Mouse (Mus musculus): ENCODE measurements around the gene Actrt2. TPM values are rescaled to one million over a fixed set of nuclear protein-coding genes. Genes with fewer than 3 reads are reported as not detected.

Gene Actrt2
- polyA plus RNA-seq, 1 experiment, result not detected

DNA sequence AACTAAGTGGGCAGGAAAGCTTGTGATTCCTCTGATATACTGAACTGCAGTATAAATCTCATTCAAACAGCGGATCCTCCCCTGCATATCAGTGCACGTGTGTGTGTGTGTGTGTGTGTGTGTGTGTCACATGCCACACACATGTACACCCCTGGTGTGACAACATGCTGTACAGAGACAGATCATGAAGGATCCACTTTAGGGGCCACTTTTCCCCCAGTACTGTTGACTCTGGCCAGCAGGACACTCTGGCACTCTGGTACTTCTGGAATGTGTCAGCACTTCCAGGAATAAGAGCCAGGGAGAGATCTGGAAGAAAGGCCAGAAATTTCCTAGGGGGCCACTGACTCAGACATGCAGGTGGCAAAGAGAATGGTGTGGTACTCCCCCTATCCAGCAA is 41.4 kb downstream of the Actrt2 start:
- TF ChIP-seq MYOG (IDR thresholded peaks at IDR 0.05; ENCODE audit: control insufficient read depth in 1 of 3, insufficient read depth in 1 of 3, insufficient read length in 2 of 3, low read depth in 2 of 3), result no peak
- TF ChIP-seq CEBPB (IDR thresholded peaks at IDR 0.05; ENCODE audit: insufficient read depth, poor library complexity, severe bottlenecking), result no peak
- no peak for TF ChIP-seq MYOD1 (IDR thresholded peaks at IDR 0.05; ENCODE audit: control insufficient read depth in 1 of 3, insufficient read length in 2 of 3, low read depth in 2 of 3)
- TF ChIP-seq USF1 (IDR thresholded peaks at IDR 0.05; ENCODE audit: low read depth), result no peak
- no peak for TF ChIP-seq MAX (IDR thresholded peaks at IDR 0.05; ENCODE audit: low read depth)
- TF ChIP-seq E2F4 (IDR thresholded peaks at IDR 0.05; ENCODE audit: insufficient read depth), result no peak
- no peak for TF ChIP-seq TCF3 (IDR thresholded peaks at IDR 0.05; ENCODE audit: insufficient read length, low read depth)
- no peak for TF ChIP-seq POLR2AphosphoS2 (IDR thresholded peaks at IDR 0.05; ENCODE audit: insufficient read length, low read depth)
- no peak for TF ChIP-seq TCF12 (IDR thresholded peaks at IDR 0.05; ENCODE audit: insufficient read depth, poor library complexity, severe bottlenecking)
- no peak for TF ChIP-seq REST (IDR thresholded peaks at IDR 0.05; ENCODE audit: insufficient read depth, insufficient read length)
- TF ChIP-seq POLR2A (IDR thresholded peaks at IDR 0.05; ENCODE audit: insufficient read length, low read depth), result no peak
- no peak for TF ChIP-seq SRF (IDR thresholded peaks at IDR 0.05; ENCODE audit: control insufficient read depth, insufficient read length, low read depth)
- H3K27me3 ChIP-seq (ENCODE audit: control insufficient read depth, insufficient read depth, insufficient read length), result no peaks in the 10 kb centered on the region
- H3K4me3 ChIP-seq, result no peak overlapping the region
- H3K36me3 ChIP-seq (ENCODE audit: control insufficient read depth, insufficient read depth), result no peaks in the 10 kb centered on the region
- no peak overlapping the region for H3K4me2 ChIP-seq (ENCODE audit: low read depth)
- no peak overlapping the region for H3ac ChIP-seq (ENCODE audit: control insufficient read depth, insufficient read length)
- no peaks in the 10 kb centered on the region for H3K79me2 ChIP-seq (ENCODE audit: control insufficient read depth, insufficient read depth)

DNA sequence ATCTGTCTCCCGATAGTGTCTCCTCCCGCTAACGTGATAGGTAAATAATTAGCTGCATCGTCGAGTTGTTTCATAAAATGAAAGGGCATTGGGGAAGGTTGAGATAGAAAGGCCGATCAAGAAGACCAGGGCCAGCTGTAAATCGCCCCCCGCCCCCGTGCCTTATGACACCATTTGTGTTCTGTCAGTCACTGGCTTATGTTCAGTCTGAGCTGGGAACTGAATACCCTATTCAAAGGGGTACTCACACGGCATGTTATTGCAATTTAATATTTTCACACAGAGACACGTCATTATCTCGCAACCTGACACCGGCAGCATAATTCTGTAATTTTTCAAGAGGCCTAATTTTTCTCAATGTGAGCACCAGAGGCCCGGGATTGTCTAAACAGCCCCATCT is 42.0 kb downstream of the Actrt2 start:
- Histone ChIP-seq H3K36me3 (ENCODE audit: control insufficient read depth, insufficient read depth) (no peaks in the 10 kb centered on the region), H3ac (ENCODE audit: control insufficient read depth, insufficient read length) (no peak overlapping the region), H3K79me2 (ENCODE audit: control insufficient read depth, insufficient read depth) (no peaks in the 10 kb centered on the region), H3K4me3 (no peak overlapping the region), H3K27me3 (ENCODE audit: control insufficient read depth, insufficient read depth, insufficient read length) (no peaks in the 10 kb centered on the region), H3K4me2 (ENCODE audit: low read depth) (no peak overlapping the region)
- TF ChIP-seq TCF12 (IDR thresholded peaks at IDR 0.05; ENCODE audit: insufficient read depth, poor library complexity, severe bottlenecking) (no peak), REST (IDR thresholded peaks at IDR 0.05; ENCODE audit: insufficient read depth, insufficient read length) (no peak), MYOG (IDR thresholded peaks at IDR 0.05; ENCODE audit: control insufficient read depth in 1 of 3, insufficient read depth in 1 of 3, insufficient read length in 2 of 3, low read depth in 2 of 3) (no peak), MAX (IDR thresholded peaks at IDR 0.05; ENCODE audit: low read depth) (no peak)

DNA sequence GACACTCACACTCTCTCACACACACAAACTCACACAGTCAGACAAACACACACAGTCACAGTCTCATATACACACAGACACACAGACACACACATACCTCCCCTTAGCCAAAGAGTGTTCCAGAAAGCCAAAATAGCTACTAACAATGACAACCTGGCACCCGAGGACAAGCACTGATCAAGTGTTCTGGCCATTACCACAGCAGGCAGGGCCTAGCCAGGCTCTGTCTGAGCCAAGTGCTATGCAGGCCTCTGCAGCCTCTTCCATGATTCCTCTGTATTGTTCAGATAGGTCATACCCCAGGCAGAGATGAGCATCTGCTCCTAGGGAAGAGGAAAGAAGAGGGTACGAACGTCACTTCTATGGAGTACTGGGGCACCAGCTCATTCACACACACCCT is 44.4 kb downstream of the Actrt2 start:
- no peaks in the 10 kb centered on the region for H3K79me2 ChIP-seq (ENCODE audit: control insufficient read depth, insufficient read depth)
- H3K4me2 ChIP-seq (ENCODE audit: low read depth), result no peak overlapping the region
- no peak overlapping the region for H3K4me3 ChIP-seq
- H3K36me3 ChIP-seq (ENCODE audit: control insufficient read depth, insufficient read depth), result no peaks in the 10 kb centered on the region
- H3K27me3 ChIP-seq (ENCODE audit: control insufficient read depth, insufficient read depth, insufficient read length), result no peaks in the 10 kb centered on the region
- no peak overlapping the region for H3ac ChIP-seq (ENCODE audit: control insufficient read depth, insufficient read length)
- TF ChIP-seq CEBPB (IDR thresholded peaks at IDR 0.05; ENCODE audit: insufficient read depth, poor library complexity, severe bottlenecking) (no peak), TCF12 (IDR thresholded peaks at IDR 0.05; ENCODE audit: insufficient read depth, poor library complexity, severe bottlenecking) (no peak), MYOD1 (IDR thresholded peaks at IDR 0.05; ENCODE audit: control insufficient read depth in 1 of 3, insufficient read length in 2 of 3, low read depth in 2 of 3) (no peak), TCF3 (IDR thresholded peaks at IDR 0.05; ENCODE audit: insufficient read length, low read depth) (no peak), SRF (IDR thresholded peaks at IDR 0.05; ENCODE audit: control insufficient read depth, insufficient read length, low read depth) (no peak), REST (IDR thresholded peaks at IDR 0.05; ENCODE audit: insufficient read depth, insufficient read length) (no peak), POLR2AphosphoS2 (IDR thresholded peaks at IDR 0.05; ENCODE audit: insufficient read length, low read depth) (no peak), E2F4 (IDR thresholded peaks at IDR 0.05; ENCODE audit: insufficient read depth) (no peak), POLR2A (IDR thresholded peaks at IDR 0.05; ENCODE audit: insufficient read length, low read depth) (no peak), MAX (IDR thresholded peaks at IDR 0.05; ENCODE audit: low read depth) (no peak), MYOG (IDR thresholded peaks at IDR 0.05; ENCODE audit: control insufficient read depth in 1 of 3, insufficient read depth in 1 of 3, insufficient read length in 2 of 3, low read depth in 2 of 3) (no peak), USF1 (IDR thresholded peaks at IDR 0.05; ENCODE audit: low read depth) (no peak)

DNA sequence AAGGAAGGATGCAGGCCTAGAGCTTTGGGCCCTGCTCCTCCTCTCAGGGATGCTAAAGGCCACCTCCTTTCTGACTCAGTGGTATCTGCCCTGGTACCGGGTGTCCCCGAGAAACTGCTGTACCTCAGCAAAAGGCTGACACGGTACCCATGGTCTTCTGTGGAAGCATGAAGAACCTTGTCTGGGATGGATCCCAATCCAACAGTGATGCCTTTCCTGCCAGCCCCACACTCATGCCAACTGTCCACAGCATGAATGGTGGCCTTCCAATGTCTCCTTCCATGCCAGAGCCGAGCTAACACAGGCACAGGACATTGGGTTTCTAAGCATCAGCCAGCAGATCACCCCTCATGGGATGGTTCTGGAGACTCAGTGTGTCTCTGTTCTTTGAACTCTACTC is 45.1 kb downstream of the Actrt2 start:
- H3ac ChIP-seq (ENCODE audit: control insufficient read depth, insufficient read length), result no peak overlapping the region
- no peaks in the 10 kb centered on the region for H3K36me3 ChIP-seq (ENCODE audit: control insufficient read depth, insufficient read depth)
- H3K4me2 ChIP-seq (ENCODE audit: low read depth), result no peak overlapping the region
- no peak overlapping the region for H3K4me3 ChIP-seq
- no peak for TF ChIP-seq MAX (IDR thresholded peaks at IDR 0.05; ENCODE audit: low read depth)
- no peak for TF ChIP-seq SRF (IDR thresholded peaks at IDR 0.05; ENCODE audit: control insufficient read depth, insufficient read length, low read depth)
- TF ChIP-seq E2F4 (IDR thresholded peaks at IDR 0.05; ENCODE audit: insufficient read depth), result no peak
- no peak for TF ChIP-seq CEBPB (IDR thresholded peaks at IDR 0.05; ENCODE audit: insufficient read depth, poor library complexity, severe bottlenecking)
- no peak for TF ChIP-seq TCF12 (IDR thresholded peaks at IDR 0.05; ENCODE audit: insufficient read depth, poor library complexity, severe bottlenecking)
- H3K27me3 ChIP-seq (ENCODE audit: control insufficient read depth, insufficient read depth, insufficient read length), result no peaks in the 10 kb centered on the region
- no peaks in the 10 kb centered on the region for H3K79me2 ChIP-seq (ENCODE audit: control insufficient read depth, insufficient read depth)

Other genes starting within 250 kb of the Actrt2 start
- not detected for gene Prdm16, start 31.0 kb downstream of the Actrt2 start, polyA plus RNA-seq (2012; fragmentation: generic; extraction: Trizol)
- gene Ttc34, start 169.6 kb upstream of the Actrt2 start, polyA plus RNA-seq (2012; fragmentation: generic; extraction: Trizol), result not detected
- 0.52 TPM for gene Mmel1, start 201.7 kb upstream of the Actrt2 start, polyA plus RNA-seq (2012; fragmentation: generic; extraction: Trizol)
- gene Fam213b, start 231.3 kb upstream of the Actrt2 start, polyA plus RNA-seq (2012; fragmentation: generic; extraction: Trizol), result 5.7 TPM